Mouse (Mus musculus): ENCODE measurements at regions not wholly inside any gene's neighbourhood (a gene's known extent, or its start where the extent isn't known, plus 50 kb on each side); places are given as distances from the start of the nearest gene placed in this dataset.

- Histone ChIP-seq H3K27me3 (ENCODE audit: control insufficient read depth, insufficient read depth, low read length, poor library complexity, severe bottlenecking) (no peaks in the 10 kb centered on the region), H3K36me3 (ENCODE audit: control insufficient read depth, insufficient read depth, low read length, poor library complexity, severe bottlenecking) (no peaks in the 10 kb centered on the region)
- no peak for DNase-seq (ENCODE audit: low read depth, low spot score)
These were observed 238.7 kb upstream of the Fggy start for GRCm38 (mm10) chr4:95318561-95318960.

GRCm38 (mm10) chr4:95319036-95319435 is 238.3 kb upstream of the Fggy start:
- no peaks in the 10 kb centered on the region for H3K27me3 ChIP-seq (ENCODE audit: control insufficient read depth, insufficient read depth, low read length, poor library complexity, severe bottlenecking)
- DNase-seq (ENCODE audit: low read depth, low spot score) = no peak
- H3K36me3 ChIP-seq (ENCODE audit: control insufficient read depth, insufficient read depth, low read length, poor library complexity, severe bottlenecking) = no peaks in the 10 kb centered on the region

GRCm38 (mm10) chr4:95325861-95326260 is 231.4 kb upstream of the Fggy start:
- no peaks in the 10 kb centered on the region for H3K27me3 ChIP-seq (ENCODE audit: control insufficient read depth, insufficient read depth, low read length, poor library complexity, severe bottlenecking)
- peak; percentile 19 for DNase-seq (ENCODE audit: low read depth, low spot score)
- no peaks in the 10 kb centered on the region for H3K36me3 ChIP-seq (ENCODE audit: control insufficient read depth, insufficient read depth, low read length, poor library complexity, severe bottlenecking)

GRCm38 (mm10) chr4:95339822-95340221 is 217.5 kb upstream of the Fggy start:
- DNase-seq (ENCODE audit: low read depth, low spot score) = peak; percentile 6
- Histone ChIP-seq H3K36me3 (ENCODE audit: control insufficient read depth, insufficient read depth, low read length, poor library complexity, severe bottlenecking) (no peaks in the 10 kb centered on the region), H3K27me3 (ENCODE audit: control insufficient read depth, insufficient read depth, low read length, poor library complexity, severe bottlenecking) (no peaks in the 10 kb centered on the region)

- no peaks in the 10 kb centered on the region for H3K36me3 ChIP-seq (ENCODE audit: control insufficient read depth, insufficient read depth, low read length, poor library complexity, severe bottlenecking)
- no peaks in the 10 kb centered on the region for H3K27me3 ChIP-seq (ENCODE audit: control insufficient read depth, insufficient read depth, low read length, poor library complexity, severe bottlenecking)
- no peak for DNase-seq (ENCODE audit: low read depth, low spot score)
These were observed 216.4 kb upstream of the Fggy start for GRCm38 (mm10) chr4:95340926-95341325.

GRCm38 (mm10) chr4:95346722-95347197 is 210.5 kb upstream of the Fggy start:
- Histone ChIP-seq H3K36me3 (ENCODE audit: control insufficient read depth, insufficient read depth, low read length, poor library complexity, severe bottlenecking) (no peaks in the 10 kb centered on the region), H3K27me3 (ENCODE audit: control insufficient read depth, insufficient read depth, low read length, poor library complexity, severe bottlenecking) (no peaks in the 10 kb centered on the region)
- DNase-seq (ENCODE audit: low read depth, low spot score) = no peak

- no peak for DNase-seq (ENCODE audit: low read depth, low spot score)
- Histone ChIP-seq H3K27me3 (ENCODE audit: control insufficient read depth, insufficient read depth, low read length, poor library complexity, severe bottlenecking) (no peaks in the 10 kb centered on the region), H3K36me3 (ENCODE audit: control insufficient read depth, insufficient read depth, low read length, poor library complexity, severe bottlenecking) (no peaks in the 10 kb centered on the region)
These were observed 209.9 kb upstream of the Fggy start for GRCm38 (mm10) chr4:95347436-95347835.

- no peak for DNase-seq (ENCODE audit: low read depth, low spot score)
- no peaks in the 10 kb centered on the region for H3K36me3 ChIP-seq (ENCODE audit: control insufficient read depth, insufficient read depth, low read length, poor library complexity, severe bottlenecking)
- no peaks in the 10 kb centered on the region for H3K27me3 ChIP-seq (ENCODE audit: control insufficient read depth, insufficient read depth, low read length, poor library complexity, severe bottlenecking)
These were observed 208.7 kb upstream of the Fggy start for GRCm38 (mm10) chr4:95348405-95349123.

- DNase-seq (ENCODE audit: low read depth, low spot score) = peak; percentile 12
- H3K27me3 ChIP-seq (ENCODE audit: control insufficient read depth, insufficient read depth, low read length, poor library complexity, severe bottlenecking) = no peaks in the 10 kb centered on the region
- H3K36me3 ChIP-seq (ENCODE audit: control insufficient read depth, insufficient read depth, low read length, poor library complexity, severe bottlenecking) = no peaks in the 10 kb centered on the region
These were observed 203.4 kb upstream of the Fggy start for GRCm38 (mm10) chr4:95353894-95354319.

- no peaks in the 10 kb centered on the region for H3K36me3 ChIP-seq (ENCODE audit: control insufficient read depth, insufficient read depth, low read length, poor library complexity, severe bottlenecking)
- H3K27me3 ChIP-seq (ENCODE audit: control insufficient read depth, insufficient read depth, low read length, poor library complexity, severe bottlenecking) = no peaks in the 10 kb centered on the region
- peak; percentile 43 for DNase-seq (ENCODE audit: low read depth, low spot score)
These were observed 198.6 kb upstream of the Fggy start for GRCm38 (mm10) chr4:95358674-95359073.

GRCm38 (mm10) chr4:95360336-95360967 is 196.9 kb upstream of the Fggy start:
- DNase-seq (ENCODE audit: low read depth, low spot score) = no peak
- no peaks in the 10 kb centered on the region for H3K36me3 ChIP-seq (ENCODE audit: control insufficient read depth, insufficient read depth, low read length, poor library complexity, severe bottlenecking)
- H3K27me3 ChIP-seq (ENCODE audit: control insufficient read depth, insufficient read depth, low read length, poor library complexity, severe bottlenecking) = no peaks in the 10 kb centered on the region

GRCm38 (mm10) chr4:95364376-95365082 is 192.8 kb upstream of the Fggy start:
- Histone ChIP-seq H3K27me3 (ENCODE audit: control insufficient read depth, insufficient read depth, low read length, poor library complexity, severe bottlenecking) (no peaks in the 10 kb centered on the region), H3K36me3 (ENCODE audit: control insufficient read depth, insufficient read depth, low read length, poor library complexity, severe bottlenecking) (no peaks in the 10 kb centered on the region)
- DNase-seq (ENCODE audit: low read depth, low spot score) = no peak

- H3K27me3 ChIP-seq (ENCODE audit: control insufficient read depth, insufficient read depth, low read length, poor library complexity, severe bottlenecking) = no peaks in the 10 kb centered on the region
- DNase-seq (ENCODE audit: low read depth, low spot score) = no peak
- H3K36me3 ChIP-seq (ENCODE audit: control insufficient read depth, insufficient read depth, low read length, poor library complexity, severe bottlenecking) = no peaks in the 10 kb centered on the region
These were observed 180.9 kb upstream of the Fggy start for GRCm38 (mm10) chr4:95376386-95376785.

- Histone ChIP-seq H3K27me3 (ENCODE audit: control insufficient read depth, insufficient read depth, low read length, poor library complexity, severe bottlenecking) (no peaks in the 10 kb centered on the region), H3K36me3 (ENCODE audit: control insufficient read depth, insufficient read depth, low read length, poor library complexity, severe bottlenecking) (no peaks in the 10 kb centered on the region)
- no peak for DNase-seq (ENCODE audit: low read depth, low spot score)
These were observed 179.8 kb upstream of the Fggy start for GRCm38 (mm10) chr4:95377222-95378134.
